ENCODE assay signal across 8 mouse cellular contexts in the genomic region with DNA sequence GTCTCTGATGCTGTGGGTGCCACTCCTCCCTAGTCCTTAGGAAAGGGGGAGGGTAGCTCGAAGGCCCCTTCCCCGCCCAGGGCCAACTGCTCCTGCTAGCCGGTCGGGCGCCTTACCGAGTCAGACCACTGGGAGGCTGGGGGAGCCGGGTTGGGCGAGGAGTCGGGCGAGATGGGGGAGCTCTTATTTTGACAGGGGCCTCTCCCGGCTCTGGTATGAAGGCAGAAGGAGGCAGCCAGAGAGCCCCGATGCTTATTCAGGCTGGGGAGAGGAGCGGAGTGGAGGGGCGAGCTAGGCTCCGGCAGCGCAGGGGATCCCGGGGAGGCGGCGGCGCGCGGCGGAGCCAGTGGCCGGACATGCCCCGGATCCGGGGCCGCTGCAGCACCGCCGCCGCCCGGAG. TPM values are rescaled to one million over a fixed set of nuclear protein-coding genes. Genes with fewer than 3 reads are reported as not detected.
A peak's percentile ranks its signal among the peaks of the same experiment; 100 is the strongest.
DNase-seq lines count a peak whose midpoint lies in the region; ATAC-seq and TF ChIP-seq lines count a peak whose summit lies in the region.

A gene (plus strand): TSS at position 274 of the 400 bp plus-strand sequence.

- peak within 1 kb of the TSS; percentile 81 for H3K4me2 ChIP-seq in embryonic facial prominence, embryonic 11.5 days (ENCODE audit: low read depth, low read length)
- H3K4me2 ChIP-seq in limb, embryonic 14.5 days (replicated peaks; ENCODE audit: low read depth, low read length, severe bottlenecking): peak within 1 kb of the TSS; percentile 69
- peak within 1 kb of the TSS; percentile 93 for H3K4me2 ChIP-seq in midbrain, embryonic 16.5 days (ENCODE audit: low read length)

- TF ChIP-seq CTCF in spleen, adult 2 months (IDR thresholded peaks at IDR 0.05; ENCODE audit: extremely low read depth, insufficient read depth, insufficient read length, insufficient replicate concordance): peak; percentile 45; the same call in 1 of the 2 replicates

- TF ChIP-seq POLR2A in limb, embryonic 14.5 days (IDR thresholded peaks at IDR 0.05; ENCODE audit: borderline replicate concordance, extremely low read depth, insufficient read depth, insufficient read length): 0 out of 2 replicates have a peak, but pooled peaks have one; percentile 50
- TF ChIP-seq POLR2A in spleen, adult 2 months (IDR thresholded peaks at IDR 0.05; ENCODE audit: low read depth, low read length): peak; percentile 70

- no peaks in the 10 kb centered on the region for H3K9me3 ChIP-seq in embryonic facial prominence, embryonic 11.5 days (replicated peaks; ENCODE audit: control insufficient read depth, low read length)
- H3K9me3 ChIP-seq in limb, embryonic 14.5 days (ENCODE audit: control insufficient read depth, low read length): no peaks in the 10 kb centered on the region
- H3K9me3 ChIP-seq in midbrain, embryonic 16.5 days (replicated peaks; ENCODE audit: control insufficient read depth, low read length, poor library complexity, severe bottlenecking): no peaks in the 10 kb centered on the region

- peak; percentile 56 for ATAC-seq in embryonic facial prominence, embryonic 11.5 days (replicated peaks; ENCODE audit: insufficient number of reproducible peaks, low FRiP score, low TSS enrichment, low read depth)
- peak; percentile 74 for ATAC-seq in limb, embryonic 14.5 days (ENCODE audit: low FRiP score, low read depth)
- ATAC-seq in midbrain, embryonic 16.5 days: peak; percentile 46

- WGBS in embryonic facial prominence, embryonic 11.5 days: 0% methylated on average over 31 of the region's 31 CpGs
- 6% methylated on average over 23 of the region's 31 CpGs for WGBS in limb, embryonic 14.5 days
- 0% methylated on average over 14 of the region's 31 CpGs for WGBS in midbrain, embryonic 16.5 days
- WGBS in spleen, adult 2 months: 2% methylated on average over 31 of the region's 31 CpGs

- no peaks in the 10 kb centered on the region for H3K27me3 ChIP-seq in embryonic facial prominence, embryonic 11.5 days (ENCODE audit: control insufficient read depth, insufficient read depth, low read length)
- no peaks in the 10 kb centered on the region for H3K27me3 ChIP-seq in limb, embryonic 14.5 days (ENCODE audit: control insufficient read depth, insufficient read depth, low read length)
- H3K27me3 ChIP-seq in midbrain, embryonic 16.5 days (ENCODE audit: control insufficient read depth, insufficient read depth, low read depth, low read length): no peaks in the 10 kb centered on the region
- 0 out of 2 replicates have a peak, but pooled peaks cover 1% of the 10 kb centered on the region for H3K27me3 ChIP-seq in spleen, adult 2 months (ENCODE audit: control insufficient read depth, insufficient read depth, low read length)

- peaks cover 23% of the 10 kb centered on the region for H3K4me1 ChIP-seq in embryonic facial prominence, embryonic 11.5 days (ENCODE audit: control insufficient read depth, insufficient read depth, low read length)
- H3K4me1 ChIP-seq in limb, embryonic 14.5 days (ENCODE audit: control insufficient read depth, insufficient read depth, low read length): peaks cover 46% of the 10 kb centered on the region
- peaks cover 46% of the 10 kb centered on the region for H3K4me1 ChIP-seq in midbrain, embryonic 16.5 days (ENCODE audit: control insufficient read depth, insufficient read depth, low read length)
- peaks cover 29% of the 10 kb centered on the region for H3K4me1 ChIP-seq in spleen, adult 2 months (ENCODE audit: control insufficient read depth, insufficient read depth, insufficient read length)

- H3K36me3 ChIP-seq in embryonic facial prominence, embryonic 11.5 days (replicated peaks; ENCODE audit: control insufficient read depth, insufficient read depth, low read depth, low read length): no peaks in the 10 kb centered on the region
- H3K36me3 ChIP-seq in limb, embryonic 14.5 days (ENCODE audit: control insufficient read depth, insufficient read depth, low read length): 0 out of 2 replicates have a peak, but pooled peaks cover 4% of the 10 kb centered on the region
- no peaks in the 10 kb centered on the region for H3K36me3 ChIP-seq in midbrain, embryonic 16.5 days (ENCODE audit: control insufficient read depth, insufficient read depth, low read length)
- no peaks in the 10 kb centered on the region for H3K36me3 ChIP-seq in spleen, adult 2 months (ENCODE audit: control insufficient read depth, insufficient read depth, low read length)

- H3K27ac ChIP-seq in embryonic facial prominence, embryonic 11.5 days (replicated peaks; ENCODE audit: low read depth, low read length): peak within 1 kb of the TSS; percentile 93
- H3K27ac ChIP-seq in limb, embryonic 14.5 days (replicated peaks; ENCODE audit: low read depth, low read length): peak within 1 kb of the TSS; percentile 94
- H3K27ac ChIP-seq in midbrain, embryonic 16.5 days (ENCODE audit: low read length): peak within 1 kb of the TSS; percentile 97
- H3K27ac ChIP-seq in spleen, adult 2 months (ENCODE audit: insufficient read depth, low read length): peak within 1 kb of the TSS; percentile 93

- peak within 1 kb of the TSS; percentile 98 for H3K4me3 ChIP-seq in embryonic facial prominence, embryonic 11.5 days (ENCODE audit: low read depth, low read length)
- peak within 1 kb of the TSS; percentile 97 for H3K4me3 ChIP-seq in limb, embryonic 14.5 days (replicated peaks; ENCODE audit: low read length)
- peak within 1 kb of the TSS; percentile 92 for H3K4me3 ChIP-seq in midbrain, embryonic 16.5 days (ENCODE audit: low read depth, low read length)
- peak within 1 kb of the TSS; percentile 94 for H3K4me3 ChIP-seq in spleen, adult 2 months (ENCODE audit: extremely low read depth, insufficient read depth, insufficient read length)

- H3K9ac ChIP-seq in embryonic facial prominence, embryonic 11.5 days (replicated peaks; ENCODE audit: low read length): peak within 1 kb of the TSS; percentile 92
- peak within 1 kb of the TSS; percentile 93 for H3K9ac ChIP-seq in limb, embryonic 14.5 days (ENCODE audit: low read depth, low read length, severe bottlenecking)
- H3K9ac ChIP-seq in midbrain, embryonic 16.5 days (ENCODE audit: low read depth, low read length): peak within 1 kb of the TSS; percentile 95

- DNase-seq in 3134 (ENCODE audit: extremely low read depth, insufficient read length, low spot score): peak; percentile 91
- DNase-seq in adrenal gland, postnatal 14 days: peak; percentile 98
- peak; percentile 98 for DNase-seq in embryonic facial prominence, embryonic 11.5 days (ENCODE audit: low spot score)
- peak; percentile 94 for DNase-seq in heart, adult 8-10 months (ENCODE audit: low spot score)
- DNase-seq in kidney, adult 9 months: peak; percentile 96
- DNase-seq in limb, embryonic 14.5 days (ENCODE audit: low spot score): peak; percentile 96
- DNase-seq in spleen, adult 2 months (ENCODE audit: low read depth in 1 of 2, low spot score in 2 of 2): peak; percentile 69 to 81

RNA-seq across cellular contexts. Expression of the gene that starts here (rescaled TPM):
- 59.3 and 61.7 TPM in 2 replicates for total RNA-seq in adrenal gland, postnatal 14 days (2021)
- 10.3 and 11.8 TPM in 2 replicates for polyA plus RNA-seq in embryonic facial prominence, embryonic 11.5 days (2014; fragmentation: Nextera tagmentation; extraction: Ambion mirVana)
- total RNA-seq in heart, adult 8-10 months (2022): 10 to 100 TPM; 51.6 to 56.9 (median 53.9) TPM
- 41.2 and 53.7 TPM in 2 replicates for polyA plus RNA-seq in limb, embryonic 14.5 days (2012; rRNA removed)
- 20.5 and 22.7 TPM in 2 replicates for polyA plus RNA-seq in limb, embryonic 14.5 days (2014; fragmentation: Nextera tagmentation; extraction: Ambion mirVana)
- 10.7 and 10.8 TPM in 2 replicates for polyA plus RNA-seq in midbrain, embryonic 16.5 days (2015; fragmentation: Nextera tagmentation; extraction: Ambion mirVana)
- polyA plus RNA-seq in spleen, adult 2 months (2012; rRNA removed): 42.2 and 50.3 TPM in 2 replicates

Comparison
In these comparisons a context has a peak if more than half of its experiments do, and no peak if none do; other contexts are left out.
1. Peak in every context shown above with its lines: DNase-seq, ATAC-seq, H3K4me3 ChIP-seq and H3K27ac ChIP-seq.